Mouse (Mus musculus) heart, adult 2 months (tissue): ENCODE measurements around the gene Akap8.

ENCODE experiments used
- CTCF ChIP-seq: fragments of 200-600 bp; IDR thresholded peaks from 2 replicates; pipeline ENCODE4 v1.8.1; 2022; ENCODE audit warnings: antibody characterized with exemption, mild to moderate bottlenecking, moderate library complexity
- EP300 ChIP-seq: fragments of 200-500 bp; IDR thresholded peaks from 2 replicates; pipeline ENCODE4 v1.6.1; 2011; ENCODE audit warnings: low read depth, low read length, control low read depth; ENCODE audit not compliant: insufficient read depth

DNA sequence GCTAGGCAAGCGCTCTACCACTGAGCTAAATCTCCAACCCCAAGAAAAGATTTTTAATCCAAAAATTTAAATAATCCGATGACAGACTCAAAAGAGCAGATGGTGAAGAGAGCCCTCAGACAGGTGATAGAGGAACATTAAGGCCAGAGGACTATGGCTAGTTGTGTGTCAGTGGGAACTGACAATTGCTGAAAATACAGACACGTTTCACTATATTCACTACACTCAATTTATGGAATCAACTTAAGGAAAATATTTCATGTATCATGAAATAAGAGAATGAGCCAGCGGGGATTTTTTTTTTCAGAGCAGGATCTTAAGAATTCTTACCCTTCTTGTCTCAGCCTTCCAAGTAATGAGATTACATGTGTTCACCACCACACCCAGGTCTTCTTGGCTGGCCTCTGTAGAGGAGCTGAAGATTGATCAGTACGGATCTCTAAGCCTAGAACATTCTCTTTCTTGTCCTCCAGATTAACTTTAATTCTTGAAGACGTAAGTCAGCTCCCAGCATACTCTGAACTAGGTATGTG lies 35.8 kb downstream of the Akap8 start:
- TF ChIP-seq EP300 (no peak), CTCF (no peak)
